ENCODE assay signal across 14 mouse cellular contexts in the genomic region with DNA sequence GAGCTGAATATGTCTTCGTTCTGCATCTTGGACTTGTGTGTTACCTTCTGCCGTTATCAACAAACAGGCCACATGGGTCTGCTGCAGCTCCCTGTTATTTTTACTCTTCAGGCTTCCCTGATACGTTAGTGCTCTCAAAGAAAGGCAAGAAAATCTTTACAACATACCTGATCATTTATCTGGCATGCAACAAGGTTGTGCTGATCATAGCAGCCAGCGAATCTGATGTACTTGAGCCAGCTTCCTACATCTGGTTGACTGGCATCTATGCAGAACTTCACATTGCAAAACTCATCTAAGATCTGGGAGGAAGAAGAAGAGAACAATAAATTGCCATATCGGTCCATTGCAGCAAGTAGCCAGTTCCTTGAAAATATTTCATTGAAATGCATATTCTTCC.
DNase-seq lines count a peak whose midpoint lies in the region; ATAC-seq and TF ChIP-seq lines count a peak whose summit lies in the region.
"Had no signal": no experiment of that assay in that cellular context is flagged by ENCODE, and none has a peak within 500 bp of the region (broad histone marks: within the 10 kb centered on the region; RNA-seq: fewer than 3 reads in every experiment).

No protein-coding gene starts in this region.

- peaks cover 4% of the 10 kb centered on the region for H3K4me1 ChIP-seq in heart, adult 2 months (ENCODE audit: control insufficient read depth, insufficient read depth, low read length)
- peaks cover 9% of the 10 kb centered on the region for H3K4me1 ChIP-seq in kidney, embryonic 15.5 days
- peaks cover 11% of the 10 kb centered on the region for H3K4me1 ChIP-seq in limb, embryonic 11.5 days (ENCODE audit: control insufficient read depth, insufficient read depth, low read length)

- no peak for TF ChIP-seq POLR2A in heart, adult 2 months (IDR thresholded peaks at IDR 0.05; ENCODE audit: insufficient read depth, low read depth, low read length)

- DNase-seq in heart, adult 2 months = no peak
- DNase-seq in heart, postnatal 14 days = no peak
- no peak for DNase-seq in kidney, adult 9 months
- DNase-seq in 416B (ENCODE audit: low read depth) = peak; percentile 45
- peak; percentile 48 for DNase-seq in limb, embryonic 11.5 days (ENCODE audit: low spot score)
- no peak for DNase-seq in right cerebral cortex, adult 2 months (ENCODE audit: low spot score in 2 of 2)
- no peak for DNase-seq in testis, postnatal 14 days (ENCODE audit: low spot score)
- DNase-seq: cerebellum, adult 18-20 months; embryo, embryonic 11 days; lung, postnatal 14 days; thymus, adult 18-20 months had no signal

- no peaks in the 10 kb centered on the region for H3K9me3 ChIP-seq in kidney, embryonic 15.5 days (replicated peaks)
- H3K9me3 ChIP-seq in limb, embryonic 11.5 days (ENCODE audit: control insufficient read depth, low read length) = no peaks in the 10 kb centered on the region

- ATAC-seq in kidney, embryonic 15.5 days (replicated peaks; ENCODE audit: low FRiP score) = no peak
- ATAC-seq in limb, embryonic 11.5 days (ENCODE audit: insufficient number of reproducible peaks, low FRiP score, low TSS enrichment, low read depth) = no peak
- ATAC-seq: inflammation-experienced regulatory T-cells, adult 6 months had no signal

- WGBS in heart, adult 2 months = 28% methylated on average over 5 of the region's 5 CpGs
- WGBS in kidney, embryonic 15.5 days = 48% methylated on average over 5 of the region's 5 CpGs
- 35% methylated on average over 5 of the region's 5 CpGs for WGBS in limb, embryonic 11.5 days

- H3K4me2 ChIP-seq in kidney, embryonic 15.5 days = peak overlapping the region; percentile 47
- H3K4me2 ChIP-seq in limb, embryonic 11.5 days (ENCODE audit: low read depth, severe bottlenecking) = peak overlapping the region; percentile 56

- peak overlapping the region; percentile 62; the same call in 1 of the 2 replicates for H3K9ac ChIP-seq in heart, adult 2 months (ENCODE audit: low read depth, low read length)
- peak overlapping the region; percentile 24; the same call in 1 of the 2 replicates for H3K9ac ChIP-seq in kidney, embryonic 15.5 days
- H3K9ac ChIP-seq in limb, embryonic 11.5 days (ENCODE audit: low read length) = peak overlapping the region; percentile 94

- H3K27me3 ChIP-seq in heart, adult 2 months (ENCODE audit: control insufficient read depth, insufficient read depth, low read length) = no peaks in the 10 kb centered on the region
- peaks cover 8% of the 10 kb centered on the region; the same call in 1 of the 2 replicates for H3K27me3 ChIP-seq in kidney, embryonic 15.5 days
- H3K27me3 ChIP-seq in limb, embryonic 11.5 days (ENCODE audit: control insufficient read depth, insufficient read depth, low read length) = no peaks in the 10 kb centered on the region

- no peak for TF ChIP-seq CTCF in heart, adult 2 months (IDR thresholded peaks at IDR 0.05)

- H3K36me3 ChIP-seq in heart, adult 2 months (ENCODE audit: control insufficient read depth, insufficient read depth, low read length) = peaks cover 11% of the 10 kb centered on the region
- H3K36me3 ChIP-seq in kidney, embryonic 15.5 days = no peaks in the 10 kb centered on the region
- no peaks in the 10 kb centered on the region for H3K36me3 ChIP-seq in limb, embryonic 11.5 days (ENCODE audit: control insufficient read depth, insufficient read depth, low read length)

- H3K79me2 ChIP-seq in heart, adult 2 months (replicated peaks; ENCODE audit: control insufficient read depth, insufficient read depth, low read length) = no peaks in the 10 kb centered on the region; the same call in 1 of the 2 replicates

- TF ChIP-seq EP300 in heart, adult 2 months (IDR thresholded peaks at IDR 0.05; ENCODE audit: insufficient read depth, low read depth, low read length) = no peak

- intact Hi-C loops in heart, adult 2 months (cut with DNase I) = no loop called here
- intact Hi-C loops in heart, postnatal 14 days (cut with DNase I) = no loop called here

- peak overlapping the region; percentile 13; the same call in 1 of the 2 replicates for H3K4me3 ChIP-seq in heart, adult 2 months
- H3K4me3 ChIP-seq in kidney, embryonic 15.5 days (replicated peaks) = peak overlapping the region; percentile 30
- H3K4me3 ChIP-seq in limb, embryonic 11.5 days (ENCODE audit: low read depth, low read length) = peak overlapping the region; percentile 47
- H3K4me3 ChIP-seq: myocyte had no signal

- peak overlapping the region; percentile 98 for H3K27ac ChIP-seq in heart, adult 2 months
- peak overlapping the region; percentile 19; the same call in 1 of the 2 replicates for H3K27ac ChIP-seq in kidney, embryonic 15.5 days
- H3K27ac ChIP-seq in limb, embryonic 11.5 days (replicated peaks; ENCODE audit: low read depth, low read length) = peak overlapping the region; percentile 95

Comparison
In these comparisons a context has a peak if more than half of its experiments do, and no peak if none do; other contexts are left out.
1. DNase-seq: peak in 416B (single experiment) and limb, embryonic 11.5 days (single experiment); none in heart, adult 2 months (0 of 2), heart, postnatal 14 days (0 of 2), kidney, adult 9 months (single experiment), right cerebral cortex, adult 2 months (0 of 2) and testis, postnatal 14 days (single experiment).
2. H3K27ac ChIP-seq: peak in every context shown above with its lines; median percentile 98 in heart, adult 2 months; 95 in limb, embryonic 11.5 days; 19 in kidney, embryonic 15.5 days.
3. H3K9ac ChIP-seq: peak in every context shown above with its lines; median percentile 94 in limb, embryonic 11.5 days; 62 in heart, adult 2 months; 24 in kidney, embryonic 15.5 days.
4. Peak in every context shown above with its lines, with median percentiles within 50 percentile points of each other: H3K4me3 ChIP-seq.